Mouse (Mus musculus): ENCODE measurements at regions not wholly inside any gene's neighbourhood (a gene's known extent, or its start where the extent isn't known, plus 50 kb on each side); places are given as distances from the start of the nearest gene placed in this dataset.

DNA sequence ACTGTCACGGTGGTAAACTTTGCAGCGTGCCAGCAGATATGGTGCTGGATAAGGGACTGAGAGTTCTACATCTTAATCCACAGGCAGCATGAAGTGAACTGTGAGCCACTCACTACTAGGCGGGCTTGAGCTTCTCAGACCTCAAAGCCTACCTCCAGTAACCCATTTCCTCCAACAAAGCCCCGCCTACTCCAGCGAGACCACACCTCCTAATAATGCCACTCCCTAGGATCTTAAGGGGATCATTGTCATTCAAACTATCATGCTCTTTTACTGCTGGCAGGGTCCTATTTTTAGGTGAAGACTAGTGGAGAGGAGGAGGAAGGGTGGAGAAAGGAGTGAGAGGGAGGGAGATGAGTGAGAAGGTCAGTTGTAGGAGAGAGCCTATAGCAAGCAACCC, 122.0 kb downstream of the Mycn start:
- in situ Hi-C loops (cut with MboI, MseI): no loop called here

DNA sequence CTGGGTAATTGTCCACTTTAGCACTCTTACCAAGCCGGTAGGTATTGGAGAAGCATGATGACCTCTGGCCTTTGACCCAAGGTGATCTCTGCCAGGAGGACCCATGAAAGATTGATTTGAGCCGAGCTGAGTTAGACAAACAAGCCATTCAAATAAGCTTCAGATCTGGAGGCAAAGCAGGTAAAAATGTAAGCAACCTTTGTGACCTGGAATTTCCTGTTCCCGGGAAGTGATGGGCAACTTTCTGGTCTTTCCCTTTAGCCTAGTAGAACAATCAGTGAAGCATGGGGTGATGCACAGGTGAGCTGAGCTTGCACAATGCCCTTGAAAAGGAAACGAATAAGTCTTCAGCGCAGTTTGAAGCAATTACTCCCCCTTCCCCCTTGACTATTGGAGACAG, 127.0 kb downstream of the Mycn start:
- in situ Hi-C loops (cut with MboI, MseI): no loop called here

DNA sequence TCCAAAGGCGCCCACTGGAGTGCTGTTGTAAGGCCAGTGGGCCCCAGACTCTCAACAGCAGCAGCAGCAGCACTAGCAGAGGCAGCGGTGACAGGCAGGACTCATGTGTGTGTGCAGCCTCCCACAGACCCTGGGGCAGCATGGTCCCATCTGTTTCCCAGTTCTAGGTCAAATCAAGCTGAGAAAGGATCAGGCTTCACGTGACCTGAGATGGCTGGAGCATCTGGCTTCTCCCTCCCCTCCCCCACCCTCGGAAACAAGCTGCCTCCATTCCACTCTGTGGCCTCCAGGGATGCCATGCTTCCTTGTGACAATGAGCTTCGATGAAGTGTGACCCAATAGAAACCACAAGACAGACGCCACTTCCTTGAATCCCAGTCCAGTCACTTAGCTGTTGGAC, 128.8 kb downstream of the Mycn start:
- in situ Hi-C loops (cut with MboI, MseI): no loop called here

GRCm38 (mm10) chr12:12810943-12811342, 130.8 kb downstream of the Mycn start:
- in situ Hi-C loops (cut with MboI, MseI): no loop called here

DNA sequence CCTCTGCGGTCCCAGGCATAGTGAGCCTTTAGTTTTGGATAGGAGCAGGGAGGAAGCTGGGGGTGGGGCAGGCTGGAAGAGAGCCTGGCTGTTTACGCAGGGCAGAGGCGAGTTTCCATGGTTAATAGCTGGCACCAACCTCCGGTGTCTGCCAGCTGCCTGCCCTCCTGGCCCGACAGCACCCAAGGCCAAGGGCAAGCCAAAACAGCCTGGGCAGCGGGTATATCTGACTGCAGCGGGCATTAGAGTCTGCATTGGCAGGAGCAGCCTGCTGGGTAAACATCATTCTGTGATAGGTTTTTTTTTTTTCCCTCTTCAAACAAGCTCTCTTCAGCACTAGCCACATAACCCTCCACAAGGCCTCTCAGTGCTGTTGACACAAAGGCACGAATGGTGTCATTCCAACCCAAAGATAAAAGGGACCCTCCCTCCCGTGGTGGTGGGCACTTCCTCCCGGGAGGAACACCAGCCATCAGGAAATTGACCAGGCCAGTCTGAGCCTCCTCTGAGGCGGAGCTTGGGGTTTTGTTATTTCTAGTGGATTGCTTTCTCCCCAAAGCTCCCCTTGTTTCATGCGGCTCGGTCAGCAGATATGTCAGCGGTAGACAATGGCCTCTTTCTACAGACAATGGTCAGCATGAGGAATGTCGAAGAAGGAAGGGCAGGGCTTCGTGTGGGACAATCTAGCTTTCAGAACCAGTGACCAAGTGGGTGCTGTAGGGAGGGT, 131.4 kb downstream of the Mycn start:
- in situ Hi-C loops (cut with MboI, MseI): no loop called here

DNA sequence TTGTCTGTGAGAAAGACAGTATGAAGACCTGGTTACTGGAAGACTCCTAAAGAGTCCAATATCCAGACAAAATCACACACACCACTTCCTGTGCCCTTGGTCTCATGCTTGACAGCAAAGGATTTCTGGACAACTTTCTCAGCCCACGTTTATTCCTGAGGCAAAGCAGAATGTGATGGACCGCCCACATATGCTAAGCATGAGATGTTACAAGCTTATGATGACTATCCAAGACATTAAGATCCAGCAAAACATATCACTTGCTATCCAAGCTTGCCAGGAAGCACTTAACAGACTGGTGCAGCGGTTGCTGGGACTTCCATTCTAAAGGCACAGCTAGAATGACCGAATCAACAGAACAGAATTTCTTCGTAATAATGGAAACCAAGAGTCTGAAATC, 133.6 kb downstream of the Mycn start:
- in situ Hi-C loops (cut with MboI, MseI): no loop called here

- in situ Hi-C loops (cut with MboI, MseI): no loop called here
These were observed 138.1 kb downstream of the Mycn start for GRCm38 (mm10) chr12:12803602-12804001.

- in situ Hi-C loops (cut with MboI, MseI): no loop called here
These were observed 139.3 kb downstream of the Mycn start for GRCm38 (mm10) chr12:12802396-12802795.

GRCm38 (mm10) chr12:12801700-12802099, 140.0 kb downstream of the Mycn start:
- in situ Hi-C loops (cut with MboI, MseI): no loop called here

GRCm38 (mm10) chr12:12800120-12800519, 141.6 kb downstream of the Mycn start:
- in situ Hi-C loops (cut with MboI, MseI): no loop called here

- in situ Hi-C loops (cut with MboI, MseI): no loop called here
These were observed 152.7 kb downstream of the Mycn start for GRCm38 (mm10) chr12:12789052-12789451.

GRCm38 (mm10) chr12:12788263-12788852, 153.4 kb downstream of the Mycn start:
- in situ Hi-C loops (cut with MboI, MseI): no loop called here

- in situ Hi-C loops (cut with MboI, MseI): no loop called here
These were observed 154.0 kb downstream of the Mycn start for GRCm38 (mm10) chr12:12787608-12788262.

GRCm38 (mm10) chr12:12787161-12787560, 154.6 kb downstream of the Mycn start:
- in situ Hi-C loops (cut with MboI, MseI): no loop called here

GRCm38 (mm10) chr12:12783699-12784605, 157.8 kb downstream of the Mycn start:
- in situ Hi-C loops (cut with MboI, MseI): no loop called here

DNA sequence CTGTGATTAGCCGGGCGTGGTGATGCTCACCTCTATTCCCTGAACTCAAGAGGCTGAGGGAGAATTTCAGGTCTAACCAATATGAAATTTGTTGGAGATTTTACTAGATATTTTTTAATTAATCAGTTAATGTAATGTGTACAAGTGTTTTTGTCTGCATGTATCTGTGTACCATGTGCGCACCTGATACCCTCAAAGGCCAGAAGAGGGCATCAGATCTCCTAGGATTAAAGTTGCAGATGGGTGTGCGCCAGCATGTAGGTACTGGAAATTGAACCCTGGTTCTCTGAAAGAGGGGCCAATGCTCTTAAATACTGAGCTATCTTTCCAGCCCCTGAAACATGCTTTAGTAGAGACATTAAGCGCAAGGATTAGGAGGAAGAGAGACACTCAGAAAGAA, 160.2 kb downstream of the Mycn start:
- in situ Hi-C loops (cut with MboI, MseI): no loop called here

DNA sequence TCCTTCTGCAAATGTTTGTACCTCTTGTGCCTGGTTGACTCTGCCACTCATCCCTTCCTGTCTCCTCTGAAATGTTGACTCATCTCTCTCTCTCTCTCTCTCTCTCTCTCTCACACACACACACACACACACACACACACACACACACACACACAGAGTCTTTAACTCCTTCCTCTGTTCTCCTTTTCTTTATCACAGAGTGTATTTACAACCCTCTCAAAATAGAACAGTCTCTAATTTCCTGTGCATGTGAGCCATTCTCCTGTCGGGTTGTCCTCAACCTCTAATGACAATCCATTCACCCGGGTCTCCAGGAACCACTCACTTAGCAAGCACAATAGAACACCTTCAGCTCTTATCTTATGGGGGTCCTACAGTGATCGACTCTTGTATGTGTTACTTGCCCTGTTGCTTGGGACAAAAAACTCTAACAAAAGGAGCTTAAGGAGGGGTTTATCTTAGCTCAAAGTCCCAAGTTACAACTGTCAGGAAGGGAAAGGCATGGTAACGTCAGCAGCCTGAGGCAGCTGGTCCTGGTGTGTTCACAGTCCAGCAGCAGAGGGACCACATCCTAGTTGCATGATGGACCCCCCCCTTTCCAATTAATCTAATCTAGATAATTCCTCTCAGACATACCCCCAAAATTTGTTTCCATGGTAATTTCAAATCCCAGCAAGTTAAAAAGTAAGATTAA, 163.0 kb downstream of the Mycn start:
- in situ Hi-C loops (cut with MboI, MseI): no loop called here

DNA sequence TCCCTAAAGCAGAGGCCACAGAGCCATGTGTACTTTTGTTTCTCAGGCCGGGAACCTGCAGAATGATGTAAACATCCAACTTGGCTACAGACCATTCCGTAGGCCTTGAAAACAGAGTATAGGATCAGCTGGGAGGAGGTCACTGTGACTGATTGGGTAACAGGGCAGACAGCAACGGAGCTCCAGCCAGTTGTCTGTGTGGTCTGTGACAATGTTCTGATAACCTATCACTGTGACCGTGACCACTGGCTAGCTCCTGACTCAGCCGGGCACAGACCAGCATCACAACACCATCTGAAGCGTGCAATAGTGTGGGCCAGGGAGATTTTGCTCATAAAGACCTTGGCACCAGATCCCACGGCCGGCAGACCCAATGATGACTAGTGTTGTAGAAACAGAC, 164.3 kb downstream of the Mycn start:
- in situ Hi-C loops (cut with MboI, MseI): no loop called here

DNA sequence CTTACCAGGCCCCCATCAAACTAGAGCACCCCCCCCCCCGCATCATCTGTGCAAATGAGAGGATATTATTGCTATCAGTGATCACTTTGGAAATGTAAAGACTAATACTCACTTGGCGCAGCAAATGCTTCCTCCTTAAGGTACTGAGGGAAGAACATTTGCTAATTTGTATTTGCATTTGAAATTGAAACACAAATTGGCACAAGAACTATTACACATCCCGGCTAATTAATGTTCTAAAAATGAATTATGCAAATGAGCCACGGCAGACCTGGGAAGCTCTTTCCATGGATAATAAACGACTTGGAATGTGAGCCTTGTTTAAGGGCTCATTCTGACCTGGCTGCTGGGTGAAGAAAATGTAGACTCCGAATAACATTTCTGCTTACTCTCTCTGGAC, 164.9 kb downstream of the Mycn start:
- in situ Hi-C loops (cut with MboI, MseI): no loop called here

- in situ Hi-C loops (cut with MboI, MseI): no loop called here
These were observed 170.7 kb downstream of the Mycn start for GRCm38 (mm10) chr12:12770970-12771369.

GRCm38 (mm10) chr12:12766510-12767304, 175.0 kb downstream of the Mycn start:
- in situ Hi-C loops (cut with MboI, MseI): no loop called here
